Mouse (Mus musculus) thymus, postnatal 10 days (tissue): ENCODE data around the gene Mdk.

ENCODE experiments used
- DNase-seq, 2 experiments: peaks; one replicate each; pipeline ENCODE4 v3.0.0; 2021; ENCODE audit warnings: low spot score in 2 of 2

Mdk gene

GRCm38 (mm10) chr2:91913328-91914110 is 18.6 kb downstream of the Mdk start:
- DNase-seq: no peak

DNA sequence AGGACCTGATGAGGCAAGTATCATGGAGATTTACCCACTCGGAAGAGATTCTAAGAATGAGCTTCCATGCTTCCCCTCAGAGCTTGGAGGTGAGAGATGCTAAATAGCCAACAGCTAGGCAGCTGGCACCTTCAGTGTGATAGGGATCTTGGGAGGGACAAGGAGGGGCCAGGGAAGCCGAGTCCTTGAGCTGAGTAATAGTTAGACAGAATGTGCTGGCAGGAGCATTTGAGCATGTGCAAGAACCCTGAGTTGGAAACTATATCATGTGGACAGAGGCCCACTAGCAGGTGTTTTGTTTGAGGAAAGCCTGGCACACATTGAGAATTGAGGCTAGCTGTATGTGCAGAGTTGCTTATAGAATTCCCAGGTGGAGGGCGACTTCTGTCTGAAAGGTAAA is 19.5 kb downstream of the Mdk start:
- no peak for DNase-seq

GRCm38 (mm10) chr2:91906141-91906540 is 26.0 kb downstream of the Mdk start:
- DNase-seq: no peak

- DNase-seq: no peak
Measured at GRCm38 (mm10) chr2:91904618-91905307, 27.3 kb downstream of the Mdk start.

DNA sequence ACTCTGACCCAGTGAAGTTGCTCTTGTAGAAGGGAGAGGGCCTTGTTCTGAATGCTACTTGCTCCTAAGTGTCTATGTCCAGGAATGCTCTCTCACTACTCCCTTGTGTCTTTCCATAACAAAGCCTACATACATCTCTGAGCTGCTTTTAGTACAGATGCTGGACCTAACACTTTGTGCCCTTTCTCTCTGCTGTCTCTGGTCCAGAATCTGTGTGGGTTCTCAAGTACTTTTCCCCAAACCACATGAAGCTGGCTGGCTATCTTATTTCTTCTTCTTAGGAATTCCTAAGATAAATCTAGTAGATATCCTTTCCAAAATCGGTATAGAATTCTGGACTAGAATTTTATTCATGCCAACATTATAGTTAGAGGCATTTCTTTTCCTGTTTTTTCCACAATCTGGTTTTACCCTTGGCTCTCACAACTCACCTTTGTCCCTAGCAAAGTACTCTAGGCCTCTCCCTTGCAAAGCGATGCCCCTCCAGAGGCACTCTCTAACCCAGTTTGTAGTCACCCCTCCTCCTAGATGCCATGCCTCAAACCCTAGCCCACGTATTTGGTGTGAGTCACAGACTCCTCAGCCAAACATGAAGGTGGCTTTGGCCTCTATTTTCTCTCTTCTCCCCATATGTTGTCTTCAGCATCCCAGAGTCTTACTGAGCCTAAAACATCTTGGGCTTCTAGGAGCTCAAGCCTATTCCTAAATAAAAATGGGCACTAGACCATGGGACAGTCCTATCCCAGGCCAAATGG is 28.7 kb downstream of the Mdk start:
- no peak for DNase-seq

DNA sequence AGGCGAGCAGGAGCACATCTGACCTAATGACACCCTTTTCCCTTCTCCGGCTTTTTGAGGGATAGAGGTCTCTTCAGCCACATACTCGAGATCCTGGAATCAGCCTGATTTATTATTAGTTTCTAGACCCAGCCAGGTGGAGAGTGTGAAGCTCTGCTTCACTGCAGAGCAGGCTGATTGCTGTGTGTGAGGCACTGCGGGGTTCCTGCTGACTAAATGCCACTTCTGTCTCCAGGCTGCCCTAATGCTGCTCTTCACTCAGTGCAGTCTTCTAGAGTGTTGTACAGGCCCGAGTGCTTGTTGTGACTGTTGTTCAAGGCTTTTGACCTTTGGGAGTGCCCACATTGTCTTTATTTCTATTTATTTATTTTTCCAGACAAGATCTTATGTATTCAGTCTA is 29.8 kb downstream of the Mdk start:
- no peak for DNase-seq

DNA sequence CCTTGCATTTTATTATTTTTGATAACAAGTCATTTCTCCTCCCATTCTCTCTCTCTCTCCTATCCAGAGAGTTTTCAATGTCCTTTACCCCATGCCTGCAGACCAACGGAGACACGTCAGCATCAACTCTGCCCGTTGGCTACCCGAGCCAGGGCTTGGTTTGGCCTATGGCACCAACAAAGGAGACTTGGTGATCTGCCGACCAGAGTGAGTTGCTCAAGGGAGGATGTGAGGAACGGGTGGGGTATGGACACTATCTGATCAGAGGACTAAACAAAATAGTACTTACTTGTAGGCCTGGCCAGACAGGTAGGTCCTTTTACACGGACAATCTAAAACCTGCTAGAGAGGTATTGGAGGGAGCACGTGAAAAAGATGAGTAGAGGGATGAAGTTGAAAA is 31.7 kb downstream of the Mdk start:
- DNase-seq: no peak

DNA sequence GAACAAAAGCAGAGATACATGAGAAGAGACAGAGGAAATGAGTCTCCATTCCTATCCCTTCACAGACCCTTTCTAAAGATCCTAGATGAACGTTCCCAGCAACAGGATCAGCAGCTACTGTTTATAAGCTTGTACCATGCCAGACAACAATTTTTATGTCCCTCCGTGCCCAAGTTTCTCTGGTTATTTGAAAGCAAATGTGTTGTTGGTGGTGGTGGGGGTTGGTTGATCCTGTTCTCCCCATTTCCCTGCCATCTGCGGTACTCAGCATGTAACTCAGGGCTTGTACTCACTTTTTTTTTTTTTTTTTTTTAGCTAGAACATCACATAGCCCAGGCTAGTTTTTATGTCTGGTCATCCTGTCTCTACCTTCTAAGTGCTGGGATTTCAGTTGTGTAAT is 33.0 kb downstream of the Mdk start:
- no peak for DNase-seq

DNA sequence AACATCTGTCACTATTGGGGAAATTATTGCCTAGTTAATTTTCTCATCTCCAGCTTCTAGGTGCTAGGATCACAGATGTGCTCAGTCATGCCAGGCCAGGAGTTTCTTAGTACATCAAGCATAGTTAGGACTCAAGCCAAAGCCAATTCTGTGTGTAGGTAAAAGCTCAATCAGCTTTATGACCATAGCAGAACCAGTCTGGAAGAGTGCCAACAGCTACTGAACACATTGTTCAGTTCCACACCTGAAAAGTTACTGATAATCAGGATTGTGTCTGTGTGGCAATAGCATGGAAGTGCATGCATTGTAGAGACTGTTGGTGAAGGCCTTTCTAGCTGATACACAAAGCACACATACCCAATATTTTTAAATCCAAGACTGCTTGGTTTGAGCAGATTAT is 34.1 kb downstream of the Mdk start:
- no peak for DNase-seq

DNA sequence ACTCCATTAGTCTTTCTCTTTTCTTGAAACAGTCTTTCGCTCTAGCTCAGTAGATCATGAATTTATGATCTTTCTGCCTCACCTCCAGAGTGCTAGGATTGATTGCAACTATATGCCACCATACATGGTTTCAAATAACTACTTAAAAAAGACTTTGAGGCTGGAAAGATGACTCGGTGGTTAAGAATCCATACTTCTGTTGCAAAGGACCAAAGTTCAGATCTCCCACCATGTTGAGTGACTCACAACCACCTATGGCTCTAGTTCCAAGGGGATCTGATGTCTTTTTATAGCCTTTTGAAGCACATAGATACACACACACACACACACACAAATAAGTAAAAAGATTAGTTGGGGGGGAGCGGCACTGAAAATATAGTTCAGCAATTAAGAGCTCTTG is 36.7 kb downstream of the Mdk start:
- no peak for DNase-seq

- DNase-seq: no peak
Measured at GRCm38 (mm10) chr2:91894716-91895115, 37.4 kb downstream of the Mdk start.

GRCm38 (mm10) chr2:91884616-91885015 is 47.5 kb downstream of the Mdk start:
- no peak for DNase-seq

DNA sequence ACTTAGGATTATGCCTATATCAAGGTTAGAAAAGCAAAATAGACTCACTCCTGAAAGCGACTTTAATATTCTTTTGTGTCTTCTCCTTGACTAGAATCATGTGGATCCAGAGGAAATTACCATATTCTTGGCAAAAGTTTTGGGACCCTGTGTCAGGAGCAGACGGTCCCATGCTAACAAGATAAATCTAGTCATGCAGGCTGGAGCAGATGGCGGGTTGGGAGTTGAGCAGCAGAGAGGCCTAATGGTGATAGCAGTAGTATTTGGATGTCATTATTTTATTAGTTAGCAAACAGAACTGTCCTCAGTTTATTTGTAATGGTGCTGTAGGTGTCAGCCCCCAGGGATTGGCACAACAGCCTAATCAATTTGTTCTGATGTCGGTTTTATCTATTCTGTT is 48.1 kb downstream of the Mdk start:
- no peak for DNase-seq
